8 mouse cellular contexts compared by ENCODE assay signal in genomic region chr8:71679116-71679515, GRCm38 (mm10). TPM values are rescaled to one million over a fixed set of nuclear protein-coding genes. Genes with fewer than 3 reads are reported as not detected.
A peak's percentile ranks its signal among the peaks of the same experiment; 100 is the strongest.
DNase-seq lines count a peak whose midpoint lies in the region; ATAC-seq lines count a peak whose summit lies in the region.

No protein-coding gene starts in this region.

- intact Hi-C loops in heart, postnatal 36 days (cut with DNase I): no loop called here

- H3K27ac ChIP-seq in heart, embryonic 14.5 days (replicated peaks in 1 of 2; ENCODE audit: control insufficient read depth in 1 of 2, insufficient read depth in 1 of 2, low read depth in 2 of 2, low read length in 2 of 2): no peak overlapping the region
- no peak overlapping the region for H3K27ac ChIP-seq in embryonic facial prominence, embryonic 11.5 days (replicated peaks; ENCODE audit: low read depth, low read length)
- H3K27ac ChIP-seq in hindbrain, embryonic 15.5 days (replicated peaks): no peak overlapping the region
- no peak overlapping the region for H3K27ac ChIP-seq in midbrain, embryonic 14.5 days (replicated peaks; ENCODE audit: low read depth, low read length)

- peak overlapping the region; percentile 55; the same call in 1 of the 2 replicates for H3K9ac ChIP-seq in heart, embryonic 14.5 days (ENCODE audit: low read length)
- no peak overlapping the region for H3K9ac ChIP-seq in embryonic facial prominence, embryonic 11.5 days (replicated peaks; ENCODE audit: low read length)
- peak overlapping the region; percentile 32 for H3K9ac ChIP-seq in hindbrain, embryonic 15.5 days
- H3K9ac ChIP-seq in midbrain, embryonic 14.5 days (replicated peaks; ENCODE audit: low read length): peak overlapping the region; percentile 16; the same call in 1 of the 2 replicates

- peaks cover 10 to 27% of the 10 kb centered on the region in 2 experiments; a peak in 3 of 4 replicates for H3K4me1 ChIP-seq in heart, embryonic 14.5 days (ENCODE audit: control insufficient read depth in 2 of 2, insufficient read depth in 2 of 2, low read length in 2 of 2)
- peaks cover 3% of the 10 kb centered on the region for H3K4me1 ChIP-seq in embryonic facial prominence, embryonic 11.5 days (ENCODE audit: control insufficient read depth, insufficient read depth, low read length)
- peaks cover 27% of the 10 kb centered on the region for H3K4me1 ChIP-seq in hindbrain, embryonic 15.5 days (replicated peaks)
- H3K4me1 ChIP-seq in midbrain, embryonic 14.5 days (ENCODE audit: control insufficient read depth, insufficient read depth, low read length): 0 out of 2 replicates have a peak, but pooled peaks cover 4% of the 10 kb centered on the region

- peaks cover 58% of the 10 kb centered on the region for H3K27me3 ChIP-seq in heart, embryonic 14.5 days (ENCODE audit: control insufficient read depth, insufficient read depth, low read length)
- peaks cover 71% of the 10 kb centered on the region for H3K27me3 ChIP-seq in embryonic facial prominence, embryonic 11.5 days (ENCODE audit: control insufficient read depth, insufficient read depth, low read length)
- H3K27me3 ChIP-seq in hindbrain, embryonic 15.5 days: peaks cover 70% of the 10 kb centered on the region
- peaks cover 78% of the 10 kb centered on the region for H3K27me3 ChIP-seq in midbrain, embryonic 14.5 days (ENCODE audit: control insufficient read depth, insufficient read depth, low read length)

- no peaks in the 10 kb centered on the region for H3K36me3 ChIP-seq in heart, embryonic 14.5 days (ENCODE audit: control insufficient read depth, insufficient read depth, low read length)
- H3K36me3 ChIP-seq in embryonic facial prominence, embryonic 11.5 days (replicated peaks; ENCODE audit: control insufficient read depth, insufficient read depth, low read depth, low read length): no peaks in the 10 kb centered on the region
- no peaks in the 10 kb centered on the region for H3K36me3 ChIP-seq in hindbrain, embryonic 15.5 days
- H3K36me3 ChIP-seq in midbrain, embryonic 14.5 days (ENCODE audit: control insufficient read depth, insufficient read depth, low read length): no peaks in the 10 kb centered on the region

- H3K4me2 ChIP-seq in heart, embryonic 14.5 days (ENCODE audit: low read length): peak overlapping the region; percentile 71
- H3K4me2 ChIP-seq in embryonic facial prominence, embryonic 11.5 days (ENCODE audit: low read depth, low read length): peak overlapping the region; percentile 40
- H3K4me2 ChIP-seq in hindbrain, embryonic 15.5 days: peak overlapping the region; percentile 55
- H3K4me2 ChIP-seq in midbrain, embryonic 14.5 days (ENCODE audit: low read length): peak overlapping the region; percentile 47

- WGBS in heart, embryonic 14.5 days: 24% methylated on average over 16 of the region's 16 CpGs
- WGBS in embryonic facial prominence, embryonic 11.5 days: 12% methylated on average over 16 of the region's 16 CpGs
- WGBS in hindbrain, embryonic 15.5 days: 17% methylated on average over 16 of the region's 16 CpGs
- WGBS in midbrain, embryonic 14.5 days: 10% methylated on average over 16 of the region's 16 CpGs

- H3K9me3 ChIP-seq in heart, embryonic 14.5 days (ENCODE audit: control insufficient read depth, low read length): no peaks in the 10 kb centered on the region
- H3K9me3 ChIP-seq in embryonic facial prominence, embryonic 11.5 days (replicated peaks; ENCODE audit: control insufficient read depth, low read length): no peaks in the 10 kb centered on the region
- no peaks in the 10 kb centered on the region for H3K9me3 ChIP-seq in hindbrain, embryonic 15.5 days
- H3K9me3 ChIP-seq in midbrain, embryonic 14.5 days (ENCODE audit: control insufficient read depth, low read length): no peaks in the 10 kb centered on the region

- ATAC-seq in heart, embryonic 14.5 days (ENCODE audit: insufficient number of reproducible peaks, insufficient read depth, low FRiP score, low read depth): no peak
- ATAC-seq in embryonic facial prominence, embryonic 11.5 days (replicated peaks; ENCODE audit: insufficient number of reproducible peaks, low FRiP score, low TSS enrichment, low read depth): no peak
- no peak for ATAC-seq in hindbrain, embryonic 15.5 days (ENCODE audit: low FRiP score, low read depth)
- no peak for ATAC-seq in midbrain, embryonic 14.5 days (ENCODE audit: low FRiP score, low TSS enrichment)

- DNase-seq in heart, postnatal 36 days: no peak
- DNase-seq in embryonic facial prominence, embryonic 11.5 days (ENCODE audit: low spot score): no peak
- DNase-seq in midbrain, embryonic 14.5 days: no peak
- DNase-seq in adrenal gland, adult 8-10 months: no peak
- DNase-seq in urinary bladder, postnatal 25 days (ENCODE audit: low spot score): no peak
- no peak for DNase-seq in thymus, adult 18-20 months

- H3K4me3 ChIP-seq in heart, embryonic 14.5 days (ENCODE audit: control insufficient read depth in 1 of 2, insufficient read depth in 1 of 2, low read depth in 1 of 2, low read length in 2 of 2): peak overlapping the region; percentile 33 to 35
- no peak overlapping the region for H3K4me3 ChIP-seq in embryonic facial prominence, embryonic 11.5 days (ENCODE audit: low read depth, low read length)
- H3K4me3 ChIP-seq in hindbrain, embryonic 15.5 days: peak overlapping the region; percentile 35
- peak overlapping the region; percentile 25 for H3K4me3 ChIP-seq in midbrain, embryonic 14.5 days (replicated peaks; ENCODE audit: low read depth, low read length)

RNA-seq across cellular contexts. Expression of gene Jak3, which starts 3.0 kb away (rescaled TPM):
- 5.9 and 6.3 TPM in 2 replicates for polyA plus RNA-seq in heart, embryonic 14.5 days (2014; fragmentation: Nextera tagmentation; extraction: Ambion mirVana)
- total RNA-seq in heart, postnatal 36 days (2021): 1 to 10 TPM; 8.2 to 8.6 TPM
- polyA plus RNA-seq in embryonic facial prominence, embryonic 11.5 days (2014; fragmentation: Nextera tagmentation; extraction: Ambion mirVana): 1.2 and 1.9 TPM in 2 replicates
- polyA plus RNA-seq in hindbrain, embryonic 15.5 days (2015; fragmentation: Nextera tagmentation; extraction: Ambion mirVana): 6.1 and 7.0 TPM in 2 replicates
- 2.5 and 3.6 TPM in 2 replicates for polyA plus RNA-seq in midbrain, embryonic 14.5 days (2014; fragmentation: Nextera tagmentation; extraction: Ambion mirVana)
- total RNA-seq in adrenal gland, adult 8-10 months (2022): 10 to 100 TPM; 10.7 to 21.8 (median 16.6) TPM

RNA-seq across cellular contexts. Expression of gene Unc13a, which starts 7.6 kb away (rescaled TPM):
- polyA plus RNA-seq in heart, embryonic 14.5 days (2014; fragmentation: Nextera tagmentation; extraction: Ambion mirVana): 0.38 and 0.89 TPM in 2 replicates
- under 1 TPM; 0.49 to 0.64 TPM for total RNA-seq in heart, postnatal 36 days (2021)
- polyA plus RNA-seq in embryonic facial prominence, embryonic 11.5 days (2014; fragmentation: Nextera tagmentation; extraction: Ambion mirVana): 1.2 and 1.7 TPM in 2 replicates
- polyA plus RNA-seq in hindbrain, embryonic 15.5 days (2015; fragmentation: Nextera tagmentation; extraction: Ambion mirVana): 20.8 and 24.7 TPM in 2 replicates
- 17.4 and 18.9 TPM in 2 replicates for polyA plus RNA-seq in midbrain, embryonic 14.5 days (2014; fragmentation: Nextera tagmentation; extraction: Ambion mirVana)
- total RNA-seq in adrenal gland, adult 8-10 months (2022): 10 to 100 TPM in 3 of 4 experiments, 1 to 10 TPM in 1; 9.8 to 11.8 (median 11.4) TPM

RNA-seq across cellular contexts. Expression of gene Insl3, which starts 9.9 kb away (rescaled TPM):
- 2.4 and 2.7 TPM in 2 replicates for polyA plus RNA-seq in heart, embryonic 14.5 days (2014; fragmentation: Nextera tagmentation; extraction: Ambion mirVana)
- total RNA-seq in heart, postnatal 36 days (2021): 1 to 10 TPM; 3.8 to 4.7 TPM
- 0.42 TPM in 1 of 2 replicates, not detected in the other for polyA plus RNA-seq in embryonic facial prominence, embryonic 11.5 days (2014; fragmentation: Nextera tagmentation; extraction: Ambion mirVana)
- 0.47 and 1.5 TPM in 2 replicates for polyA plus RNA-seq in hindbrain, embryonic 15.5 days (2015; fragmentation: Nextera tagmentation; extraction: Ambion mirVana)
- polyA plus RNA-seq in midbrain, embryonic 14.5 days (2014; fragmentation: Nextera tagmentation; extraction: Ambion mirVana): 0.89 TPM in 1 of 2 replicates, not detected in the other
- 10 to 100 TPM in 1 of 4 experiments, 1 to 10 TPM in 3; 3.9 to 12.3 (median 7.1) TPM for total RNA-seq in adrenal gland, adult 8-10 months (2022)

RNA-seq across cellular contexts. Expression of gene B3gnt3, which starts 22.5 kb away (rescaled TPM):
- polyA plus RNA-seq in heart, embryonic 14.5 days (2014; fragmentation: Nextera tagmentation; extraction: Ambion mirVana): 3.0 and 3.1 TPM in 2 replicates
- total RNA-seq in heart, postnatal 36 days (2021): 1 to 10 TPM; 6.5 to 7.5 TPM
- polyA plus RNA-seq in embryonic facial prominence, embryonic 11.5 days (2014; fragmentation: Nextera tagmentation; extraction: Ambion mirVana): 0.47 and 0.58 TPM in 2 replicates
- polyA plus RNA-seq in hindbrain, embryonic 15.5 days (2015; fragmentation: Nextera tagmentation; extraction: Ambion mirVana): 0.45 and 0.52 TPM in 2 replicates
- 0.11 and 0.20 TPM in 2 replicates for polyA plus RNA-seq in midbrain, embryonic 14.5 days (2014; fragmentation: Nextera tagmentation; extraction: Ambion mirVana)
- total RNA-seq in adrenal gland, adult 8-10 months (2022): 1 to 10 TPM; 3.0 to 5.1 (median 4.4) TPM

RNA-seq across cellular contexts. Expression of gene Fcho1, which starts 46.4 kb away (rescaled TPM):
- polyA plus RNA-seq in heart, embryonic 14.5 days (2014; fragmentation: Nextera tagmentation; extraction: Ambion mirVana): 0.61 and 1.4 TPM in 2 replicates
- total RNA-seq in heart, postnatal 36 days (2021): 1 to 10 TPM in 1 of 2 experiments, under 1 TPM in 1; 0.56 to 1.2 TPM
- 3.8 and 5.0 TPM in 2 replicates for polyA plus RNA-seq in embryonic facial prominence, embryonic 11.5 days (2014; fragmentation: Nextera tagmentation; extraction: Ambion mirVana)
- 77.2 and 93.0 TPM in 2 replicates for polyA plus RNA-seq in hindbrain, embryonic 15.5 days (2015; fragmentation: Nextera tagmentation; extraction: Ambion mirVana)
- 66.5 and 74.6 TPM in 2 replicates for polyA plus RNA-seq in midbrain, embryonic 14.5 days (2014; fragmentation: Nextera tagmentation; extraction: Ambion mirVana)
- 1 to 10 TPM; 2.1 to 6.2 (median 3.7) TPM for total RNA-seq in adrenal gland, adult 8-10 months (2022)
